Mouse (Mus musculus): ENCODE measurements around the gene Sertad2.

The Sertad2 gene

DNA sequence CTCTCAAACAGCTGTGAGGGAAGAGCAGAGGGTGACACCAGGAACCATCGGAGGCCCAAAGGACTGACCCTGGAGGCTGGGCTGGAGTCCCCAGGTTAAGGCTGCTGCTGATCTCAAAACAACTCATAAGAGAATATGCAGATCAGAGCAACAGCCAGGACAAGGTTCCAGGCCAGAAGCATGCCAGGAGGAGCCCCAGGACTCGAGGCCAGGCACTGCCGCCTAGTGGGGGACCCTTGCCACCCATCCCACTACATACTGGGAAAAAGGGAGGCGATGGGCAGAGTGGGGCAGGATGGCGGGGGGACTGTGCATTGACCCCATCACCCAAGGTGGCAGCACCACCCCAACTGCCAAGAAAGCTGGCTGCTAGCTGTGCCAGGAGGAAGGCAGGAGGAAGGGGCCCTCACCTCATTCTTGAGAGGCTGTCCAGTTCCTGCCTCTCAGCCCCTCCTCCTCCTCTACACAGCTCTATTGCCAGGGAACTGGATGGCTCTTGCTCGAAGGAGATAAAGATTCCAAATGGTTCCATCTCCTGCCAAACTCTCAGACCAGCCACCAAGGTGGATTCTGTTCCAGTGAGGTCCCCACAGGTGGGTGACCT, 128.8 kb downstream of the Sertad2 start:
- ChIA-PET POLR2A (interaction anchor here in 3 of 4 experiments (0.5 to 1.7 kb wide), 5 partner anchors 8 to 50 kb away, joined by 3 to 5 read pairs (median 4); no protein-coding TSS in a partner anchor), CTCF (interaction anchor here in 2 of 4 experiments (0.6 to 2.3 kb wide), 6 partner anchors 10 to 628 kb away, joined by 3 to 11 read pairs (median 3); no protein-coding TSS in a partner anchor)

GRCm38 (mm10) chr11:20672513-20672912, 129.5 kb downstream of the Sertad2 start:
- POLR2A ChIA-PET, result interaction anchor here in 1 of 4 experiments (1.0 kb wide), 1 partner anchor 9 kb away, joined by 3 read pairs; no protein-coding TSS in a partner anchor
- CTCF ChIA-PET, result interaction anchor here in 2 of 4 experiments (1.0 to 2.3 kb wide), 3 partner anchors 11 to 272 kb away, joined by 3 to 11 read pairs (median 3); no protein-coding TSS in a partner anchor

DNA sequence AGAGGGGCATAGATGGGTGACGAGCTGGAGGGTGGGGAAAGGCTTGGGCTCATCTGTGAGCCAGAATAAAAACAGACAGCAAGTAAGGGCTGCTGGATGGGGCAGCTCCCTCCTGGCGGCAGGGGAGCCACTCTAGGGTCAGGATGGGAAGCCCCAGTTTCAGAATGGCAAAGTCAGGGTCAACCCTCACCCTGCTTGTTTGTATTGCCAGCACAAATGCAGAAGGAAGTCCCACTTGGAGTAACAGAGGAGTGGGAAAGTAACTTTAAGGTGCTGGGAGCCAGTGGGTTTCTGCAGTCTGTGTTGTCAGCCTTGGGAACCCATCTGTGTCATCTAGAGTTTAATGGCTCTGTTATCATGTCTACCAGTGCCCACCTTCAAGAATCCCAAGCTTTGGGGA, 136.3 kb downstream of the Sertad2 start:
- CTCF ChIA-PET, result no interaction called here
- POLR2A ChIA-PET, result interaction anchor here in 1 of 4 experiments (0.8 kb wide), 1 partner anchor 15 kb away, joined by 3 read pairs; no protein-coding TSS in a partner anchor

DNA sequence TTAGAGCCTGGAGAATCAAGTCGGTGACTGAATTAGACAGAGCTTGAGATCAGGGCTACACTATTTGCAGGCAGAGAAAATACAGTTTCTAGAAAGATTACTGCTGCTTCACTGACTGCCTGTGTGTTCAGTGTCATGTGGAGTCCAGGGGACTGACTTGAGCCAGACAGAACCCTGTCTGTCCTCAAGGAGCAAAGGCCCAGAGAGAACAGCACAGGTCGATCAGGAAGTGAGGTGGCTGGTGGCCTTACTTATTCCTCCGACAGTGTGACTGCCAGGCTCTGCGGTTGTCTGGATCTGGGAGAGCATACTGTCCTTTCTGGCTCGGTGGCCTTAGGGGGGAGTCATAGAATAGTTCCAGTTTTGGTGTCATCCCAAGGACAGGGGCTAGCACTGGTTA, 137.7 kb downstream of the Sertad2 start:
- CTCF ChIA-PET, result interaction anchor here in 2 of 4 experiments (0.6 to 0.8 kb wide), 2 partner anchors 12 to 16 kb away, joined by 3 read pairs; no protein-coding TSS in a partner anchor
- POLR2A ChIA-PET, result interaction anchor here in 2 of 4 experiments (0.8 to 2.0 kb wide), 2 partner anchors 21 to 49 kb away, joined by 5 read pairs; no protein-coding TSS in a partner anchor

DNA sequence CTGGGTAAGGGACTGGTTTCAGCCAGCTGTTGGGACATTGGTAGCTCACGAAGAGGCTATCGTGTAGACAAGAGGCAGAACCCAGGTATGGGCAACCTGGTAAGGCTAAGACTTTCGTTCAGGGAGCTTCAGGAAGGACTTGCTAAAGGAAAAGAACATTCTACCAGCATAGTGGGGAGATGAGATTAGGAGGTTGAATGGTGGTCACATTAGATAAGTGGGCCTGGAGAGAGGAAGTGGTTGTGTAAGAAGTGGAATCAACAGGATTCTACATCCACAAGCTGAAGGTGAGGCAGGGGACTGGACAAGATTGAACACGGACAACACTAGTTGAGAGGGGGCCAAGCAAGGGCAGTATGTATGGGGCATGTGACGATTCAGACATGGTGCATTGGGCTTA, 138.6 kb downstream of the Sertad2 start:
- CTCF ChIA-PET, result interaction anchor here in 1 of 4 experiments (0.5 kb wide), 1 partner anchor 11 kb away, joined by 3 read pairs; no protein-coding TSS in a partner anchor
- POLR2A ChIA-PET, result interaction anchor here in 2 of 4 experiments (1.4 to 2.0 kb wide), 2 partner anchors 11 to 50 kb away, joined by 3 to 5 read pairs; no protein-coding TSS in a partner anchor

DNA sequence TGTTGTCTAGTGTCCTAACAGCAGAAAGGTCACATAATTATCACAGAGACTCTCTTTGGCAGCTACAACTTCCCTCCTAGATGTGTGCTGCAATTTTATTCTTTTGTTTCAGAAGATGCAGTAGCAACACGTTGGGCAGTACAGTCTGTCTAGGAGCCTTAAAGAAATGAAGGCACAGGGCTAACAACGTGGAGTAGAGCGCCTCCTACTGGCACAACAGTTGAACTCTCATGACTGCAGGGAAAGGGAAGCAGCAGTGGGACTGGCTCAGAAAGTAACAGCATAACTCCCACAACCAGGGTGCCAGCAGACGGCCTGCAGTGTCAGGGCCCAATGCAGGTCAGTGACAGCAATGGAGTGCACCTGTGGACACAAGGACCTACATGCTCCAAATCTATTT, 147.9 kb downstream of the Sertad2 start:
- ChIA-PET CTCF (interaction anchor here (0.6 to 1.4 kb wide), 9 partner anchors 15 to 148 kb away, joined by 3 to 13 read pairs (median 3); partner anchors contain the start of gene Aftph (in 1 of the 4)), POLR2A (interaction anchor here in 1 of 4 experiments (0.7 to 1.5 kb wide), 4 partner anchors 20 to 592 kb away, joined by 3 to 5 read pairs (median 3); no protein-coding TSS in a partner anchor)

All from embryonic stem cell, embryonic (primary cell).